Mouse (Mus musculus): ENCODE measurements around the gene Stard13. TPM values are rescaled to one million over a fixed set of nuclear protein-coding genes. Genes with fewer than 3 reads are reported as not detected.

Stard13 gene
- polyA plus RNA-seq, 1 experiment from 2014 or later: 4.5 TPM

DNA sequence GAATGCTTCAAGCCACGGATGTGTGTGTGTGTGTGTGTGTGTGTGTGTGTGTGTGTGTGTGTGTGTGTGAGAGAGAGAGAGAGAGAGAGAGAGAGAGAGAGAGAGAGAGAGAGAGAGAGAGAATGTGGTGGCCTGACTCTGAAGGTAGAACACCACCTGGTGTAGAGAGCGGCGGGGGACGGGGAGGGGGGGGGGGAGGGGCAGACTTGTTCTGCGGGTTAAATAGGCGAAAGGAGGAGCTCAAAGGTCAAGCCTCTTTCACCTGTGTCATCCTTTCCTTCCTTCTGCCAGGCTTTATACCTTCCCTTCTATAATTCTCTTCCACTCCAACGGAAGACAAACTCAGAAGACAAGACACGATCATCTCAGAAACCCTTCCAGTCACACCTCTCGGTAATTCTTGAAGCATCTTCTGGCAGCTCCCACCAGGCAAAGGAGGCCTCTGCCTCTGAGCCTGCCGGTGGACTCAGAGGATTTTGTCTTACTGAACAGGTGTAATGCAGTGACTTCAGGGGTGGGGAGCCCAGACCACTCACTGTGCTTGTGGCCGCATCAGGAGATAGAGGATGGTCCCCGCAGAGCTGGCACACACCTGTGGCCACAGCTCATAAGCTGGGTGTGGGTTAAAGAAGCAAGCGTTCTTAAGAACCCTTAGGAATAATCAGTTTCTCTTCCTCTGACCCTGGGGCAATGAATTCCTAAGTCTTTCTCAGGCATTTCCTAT, 898 bp downstream of the Stard13 start:
- peaks cover 3% of the 10 kb centered on the region; the same call in 1 of the 2 replicates for H3K27me3 ChIP-seq (ENCODE audit: control insufficient read depth, insufficient read depth, low read length)
- ATAC-seq (replicated peaks; ENCODE audit: extremely low read depth, insufficient read depth, low FRiP score): no peak
- H3K36me3 ChIP-seq (ENCODE audit: control insufficient read depth, insufficient read depth): no peaks in the 10 kb centered on the region
- H3K9ac ChIP-seq (ENCODE audit: low read length): peak overlapping the region; percentile 3; the same call in 1 of the 2 replicates
- H3K4me2 ChIP-seq (ENCODE audit: low read depth, low read length): peak overlapping the region; percentile 76
- H3K4me3 ChIP-seq (ENCODE audit: low read length): peak overlapping the region; percentile 66
- H3K4me1 ChIP-seq (ENCODE audit: control insufficient read depth, insufficient read depth, low read length): peaks cover 4% of the 10 kb centered on the region; the same call in 1 of the 2 replicates
- 25% methylated on average over 11 of the region's 13 CpGs for WGBS
- no peak overlapping the region for H3K27ac ChIP-seq (ENCODE audit: low read length)
- no peaks in the 10 kb centered on the region for H3K9me3 ChIP-seq (replicated peaks; ENCODE audit: control insufficient read depth, low read length)

DNA sequence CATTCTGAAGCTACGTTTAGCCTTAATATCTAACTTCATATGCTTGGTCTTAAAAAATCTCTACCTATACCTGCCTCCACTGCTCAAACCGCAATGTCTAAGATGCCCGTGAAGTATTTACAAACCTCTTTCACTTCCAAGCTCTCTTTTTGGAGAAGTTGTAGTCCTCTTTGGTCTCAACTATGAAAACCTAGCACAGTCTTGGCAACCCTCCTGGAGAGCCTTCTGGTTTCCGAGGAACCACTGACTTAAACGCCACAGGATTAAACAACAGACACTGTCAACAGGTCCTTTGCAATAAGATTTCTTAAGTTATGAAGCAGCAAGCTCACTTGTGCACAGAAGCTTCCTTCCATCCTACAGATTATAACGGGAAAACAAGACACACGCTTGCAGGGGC, 1.8 kb downstream of the Stard13 start:
- no peak overlapping the region for H3K9ac ChIP-seq (ENCODE audit: low read length)
- no peak overlapping the region for H3K4me3 ChIP-seq (ENCODE audit: low read length)
- H3K4me2 ChIP-seq (ENCODE audit: low read depth, low read length): no peak overlapping the region
- H3K27ac ChIP-seq (ENCODE audit: low read length): no peak overlapping the region
- H3K4me1 ChIP-seq (ENCODE audit: control insufficient read depth, insufficient read depth, low read length): peaks cover 4% of the 10 kb centered on the region; the same call in 1 of the 2 replicates
- H3K36me3 ChIP-seq (ENCODE audit: control insufficient read depth, insufficient read depth): no peaks in the 10 kb centered on the region
- 86% methylated on average over 7 of the region's 7 CpGs for WGBS
- ATAC-seq (replicated peaks; ENCODE audit: extremely low read depth, insufficient read depth, low FRiP score): no peak
- peaks cover 3% of the 10 kb centered on the region; the same call in 1 of the 2 replicates for H3K27me3 ChIP-seq (ENCODE audit: control insufficient read depth, insufficient read depth, low read length)
- no peaks in the 10 kb centered on the region for H3K9me3 ChIP-seq (replicated peaks; ENCODE audit: control insufficient read depth, low read length)

DNA sequence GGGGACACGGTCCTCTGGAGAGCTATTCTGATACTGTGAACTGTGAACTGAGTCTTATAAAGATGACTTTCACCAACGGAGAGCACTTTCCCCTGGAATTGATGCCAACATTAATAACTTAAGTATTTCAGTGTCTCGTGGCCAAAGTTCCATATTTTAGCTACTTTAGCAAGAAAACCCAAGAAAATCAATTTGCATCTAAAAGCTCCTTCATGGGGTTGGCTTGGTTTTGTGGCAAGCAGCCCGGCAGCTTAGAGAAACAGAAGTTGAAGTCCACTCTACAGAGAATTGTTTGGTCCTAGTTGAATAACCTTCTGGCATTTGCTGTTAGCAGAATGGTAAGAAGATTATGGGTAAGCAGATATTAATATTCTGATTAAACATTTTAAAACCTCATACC, 2.2 kb downstream of the Stard13 start:
- Histone ChIP-seq H3K36me3 (ENCODE audit: control insufficient read depth, insufficient read depth) (no peaks in the 10 kb centered on the region), H3K4me1 (ENCODE audit: control insufficient read depth, insufficient read depth, low read length) (peaks cover 4% of the 10 kb centered on the region; the same call in 1 of the 2 replicates), H3K27ac (ENCODE audit: low read length) (no peak overlapping the region), H3K9ac (ENCODE audit: low read length) (no peak overlapping the region), H3K4me2 (ENCODE audit: low read depth, low read length) (no peak overlapping the region), H3K27me3 (ENCODE audit: control insufficient read depth, insufficient read depth, low read length) (peaks cover 3% of the 10 kb centered on the region; the same call in 1 of the 2 replicates), H3K4me3 (ENCODE audit: low read length) (no peak overlapping the region), H3K9me3 (replicated peaks; ENCODE audit: control insufficient read depth, low read length) (no peaks in the 10 kb centered on the region)
- 74% methylated on average over 4 of the region's 4 CpGs for WGBS
- ATAC-seq (replicated peaks; ENCODE audit: extremely low read depth, insufficient read depth, low FRiP score): no peak

DNA sequence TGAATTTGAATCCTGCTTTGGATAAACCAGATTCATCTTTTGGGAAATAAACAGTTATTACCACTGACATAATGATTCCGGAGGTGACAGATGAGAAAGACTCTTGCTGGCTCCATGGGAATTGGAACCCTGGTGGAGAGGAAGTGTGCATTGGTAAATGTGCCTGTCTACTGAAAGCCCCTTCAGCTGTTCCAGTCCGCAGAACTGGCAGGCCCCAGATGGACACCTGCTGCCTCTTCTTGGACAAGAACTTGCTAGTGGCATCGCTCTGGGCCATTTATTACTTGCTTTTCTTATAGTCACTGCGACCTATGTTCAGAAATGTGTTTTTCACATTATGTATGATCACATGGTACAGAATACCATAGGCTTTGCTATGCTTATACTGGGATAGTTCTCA, 3.2 kb downstream of the Stard13 start:
- WGBS: 88% methylated on average over 4 of the region's 4 CpGs
- Histone ChIP-seq H3K9me3 (replicated peaks; ENCODE audit: control insufficient read depth, low read length) (no peaks in the 10 kb centered on the region), H3K4me2 (ENCODE audit: low read depth, low read length) (no peak overlapping the region), H3K9ac (ENCODE audit: low read length) (no peak overlapping the region), H3K36me3 (ENCODE audit: control insufficient read depth, insufficient read depth) (no peaks in the 10 kb centered on the region), H3K27me3 (ENCODE audit: control insufficient read depth, insufficient read depth, low read length) (peaks cover 3% of the 10 kb centered on the region; the same call in 1 of the 2 replicates), H3K4me1 (ENCODE audit: control insufficient read depth, insufficient read depth, low read length) (peaks cover 4% of the 10 kb centered on the region; the same call in 1 of the 2 replicates), H3K4me3 (ENCODE audit: low read length) (no peak overlapping the region), H3K27ac (ENCODE audit: low read length) (no peak overlapping the region)
- no peak for ATAC-seq (replicated peaks; ENCODE audit: extremely low read depth, insufficient read depth, low FRiP score)

DNA sequence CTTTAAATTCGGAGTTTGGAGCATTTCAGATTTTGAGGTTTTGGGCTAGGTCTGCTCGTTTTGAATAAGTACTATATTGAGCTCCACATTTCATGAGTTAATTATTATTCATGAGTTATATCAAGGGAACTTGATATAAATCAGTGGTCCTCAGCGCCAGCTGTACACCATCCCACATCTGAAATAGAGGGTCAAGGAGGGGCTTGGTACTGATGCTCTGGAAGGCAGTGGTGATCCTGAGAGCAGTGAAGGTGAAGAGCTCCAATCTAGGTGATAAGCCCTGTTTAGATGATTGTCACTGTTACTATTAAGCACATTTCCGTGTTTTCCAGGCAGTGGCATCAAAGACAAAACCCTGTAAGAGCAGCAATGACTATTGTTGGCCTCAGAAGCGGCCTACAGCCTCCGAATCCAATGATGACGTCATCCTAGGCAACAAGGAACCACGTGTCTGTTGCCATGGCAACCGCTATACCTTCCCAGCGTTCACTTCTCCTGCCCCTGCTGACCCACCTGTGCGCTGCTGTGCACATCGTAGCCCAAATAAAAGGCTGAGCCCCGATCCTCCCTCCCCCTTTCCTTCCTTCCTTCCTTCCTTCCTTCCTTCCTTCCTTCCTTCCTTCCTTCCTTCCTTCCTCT, 5.2 kb downstream of the Stard13 start:
- Histone ChIP-seq H3K27ac (ENCODE audit: low read length) (no peak overlapping the region), H3K9me3 (replicated peaks; ENCODE audit: control insufficient read depth, low read length) (no peaks in the 10 kb centered on the region), H3K36me3 (ENCODE audit: control insufficient read depth, insufficient read depth) (no peaks in the 10 kb centered on the region), H3K9ac (ENCODE audit: low read length) (no peak overlapping the region), H3K4me3 (ENCODE audit: low read length) (no peak overlapping the region), H3K4me2 (ENCODE audit: low read depth, low read length) (no peak overlapping the region), H3K4me1 (ENCODE audit: control insufficient read depth, insufficient read depth, low read length) (no peaks in the 10 kb centered on the region), H3K27me3 (ENCODE audit: control insufficient read depth, insufficient read depth, low read length) (no peaks in the 10 kb centered on the region; the same call in 1 of the 2 replicates)
- ATAC-seq (replicated peaks; ENCODE audit: extremely low read depth, insufficient read depth, low FRiP score): no peak
- 73% methylated on average over 13 of the region's 13 CpGs for WGBS

DNA sequence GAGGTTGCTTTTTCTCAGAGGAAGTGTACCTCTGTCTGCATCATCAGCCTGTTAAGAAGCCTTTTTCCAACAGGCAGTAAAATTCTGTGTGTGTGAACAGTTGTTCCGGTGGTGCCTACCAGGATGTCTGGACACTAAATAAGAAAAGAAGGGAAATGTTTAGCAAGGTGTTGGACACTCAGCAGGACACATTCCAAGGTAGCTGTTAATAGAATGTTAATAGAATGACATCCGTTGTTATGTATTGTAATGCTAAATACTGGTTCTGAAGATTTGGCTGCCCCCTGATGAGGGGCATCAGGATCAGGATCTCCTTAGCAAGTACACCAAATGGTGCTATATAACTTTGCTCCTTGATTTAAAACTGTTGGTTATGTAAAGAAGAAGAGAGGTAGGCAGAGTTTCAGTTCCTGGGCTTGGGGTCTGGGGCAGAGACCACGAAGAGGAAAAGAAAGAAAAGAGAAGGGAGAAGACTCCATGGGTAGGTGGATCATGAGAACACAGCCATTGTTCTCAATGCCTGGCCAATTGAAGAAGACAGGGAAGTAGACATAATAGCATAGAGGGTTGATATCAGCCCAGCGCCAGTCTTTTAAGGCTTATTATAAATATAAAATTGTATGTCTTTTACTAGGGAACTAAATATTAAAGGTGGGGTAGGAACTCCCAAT, 9.8 kb downstream of the Stard13 start:
- no peaks in the 10 kb centered on the region for H3K36me3 ChIP-seq (ENCODE audit: control insufficient read depth, insufficient read depth)
- H3K27me3 ChIP-seq (ENCODE audit: control insufficient read depth, insufficient read depth, low read length): no peaks in the 10 kb centered on the region
- H3K9me3 ChIP-seq (replicated peaks; ENCODE audit: control insufficient read depth, low read length): 0 out of 2 replicates have a peak, but pooled peaks cover 3% of the 10 kb centered on the region
- H3K4me1 ChIP-seq (ENCODE audit: control insufficient read depth, insufficient read depth, low read length): 0 out of 2 replicates have a peak, but pooled peaks cover under 1% of the 10 kb centered on the region
- H3K9ac ChIP-seq (ENCODE audit: low read length): no peak overlapping the region
- ATAC-seq (replicated peaks; ENCODE audit: extremely low read depth, insufficient read depth, low FRiP score): no peak
- H3K4me3 ChIP-seq (ENCODE audit: low read length): no peak overlapping the region
- no peak overlapping the region for H3K27ac ChIP-seq (ENCODE audit: low read length)
- WGBS: 60% methylated on average over 4 of the region's 4 CpGs
- no peak overlapping the region for H3K4me2 ChIP-seq (ENCODE audit: low read depth, low read length)

DNA sequence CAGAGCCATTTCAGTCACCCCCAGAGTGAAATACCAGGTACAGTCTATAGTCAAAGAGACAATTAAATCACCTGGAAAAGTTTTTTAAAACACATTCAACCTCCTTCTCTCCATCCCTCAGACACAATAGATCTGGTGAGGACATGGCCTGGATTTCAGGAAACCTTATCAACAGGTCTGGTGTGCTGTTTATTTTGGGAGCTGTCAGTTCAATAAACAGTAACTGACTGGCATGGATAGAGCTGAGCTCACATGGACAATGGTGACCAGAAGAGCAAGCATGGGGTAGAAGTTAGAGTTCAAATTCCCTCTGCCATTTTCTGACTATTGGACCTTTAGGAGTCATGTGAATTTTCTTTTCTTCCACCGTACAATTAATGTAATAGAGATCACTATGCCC, 10.8 kb downstream of the Stard13 start:
- Histone ChIP-seq H3K27me3 (ENCODE audit: control insufficient read depth, insufficient read depth, low read length) (no peaks in the 10 kb centered on the region), H3K4me1 (ENCODE audit: control insufficient read depth, insufficient read depth, low read length) (0 out of 2 replicates have a peak, but pooled peaks cover 2% of the 10 kb centered on the region), H3K36me3 (ENCODE audit: control insufficient read depth, insufficient read depth) (no peaks in the 10 kb centered on the region), H3K4me2 (ENCODE audit: low read depth, low read length) (no peak overlapping the region), H3K27ac (ENCODE audit: low read length) (no peak overlapping the region), H3K4me3 (ENCODE audit: low read length) (no peak overlapping the region), H3K9me3 (replicated peaks; ENCODE audit: control insufficient read depth, low read length) (0 out of 2 replicates have a peak, but pooled peaks cover 3% of the 10 kb centered on the region), H3K9ac (ENCODE audit: low read length) (no peak overlapping the region)
- WGBS: 94% methylated on average over 1 of the region's 1 CpGs
- no peak for ATAC-seq (replicated peaks; ENCODE audit: extremely low read depth, insufficient read depth, low FRiP score)

DNA sequence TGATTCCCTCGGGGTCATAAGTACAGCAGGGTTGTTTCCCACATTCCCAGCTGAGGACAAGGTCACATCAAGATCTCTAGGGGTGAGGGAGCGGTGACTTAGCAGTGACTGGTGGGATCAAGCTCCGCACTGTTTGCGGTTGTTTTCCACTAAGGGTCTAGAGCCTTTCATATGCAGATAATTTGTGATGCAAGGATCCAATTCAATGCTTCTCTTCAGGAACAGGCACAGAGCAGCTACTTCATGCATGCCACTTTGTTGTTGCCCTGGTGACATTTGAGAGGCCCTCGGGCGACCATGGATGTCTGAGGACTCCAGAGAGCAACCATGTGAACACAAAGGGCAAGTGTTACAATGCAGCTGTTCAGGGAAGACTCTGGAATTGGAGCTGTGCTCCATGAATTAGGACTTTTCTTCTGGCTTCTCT, 14.9 kb downstream of the Stard13 start:
- 53% methylated on average over 6 of the region's 6 CpGs for WGBS
- Histone ChIP-seq H3K4me1 (ENCODE audit: control insufficient read depth, insufficient read depth, low read length) (0 out of 2 replicates have a peak, but pooled peaks cover 2% of the 10 kb centered on the region), H3K4me3 (ENCODE audit: low read length) (no peak overlapping the region), H3K9me3 (replicated peaks; ENCODE audit: control insufficient read depth, low read length) (0 out of 2 replicates have a peak, but pooled peaks cover 3% of the 10 kb centered on the region), H3K36me3 (ENCODE audit: control insufficient read depth, insufficient read depth) (no peaks in the 10 kb centered on the region), H3K27ac (ENCODE audit: low read length) (no peak overlapping the region), H3K4me2 (ENCODE audit: low read depth, low read length) (no peak overlapping the region), H3K27me3 (ENCODE audit: control insufficient read depth, insufficient read depth, low read length) (no peaks in the 10 kb centered on the region), H3K9ac (ENCODE audit: low read length) (no peak overlapping the region)
- no peak for ATAC-seq (replicated peaks; ENCODE audit: extremely low read depth, insufficient read depth, low FRiP score)

All from heart, embryonic 16.5 days (tissue).